Mouse (Mus musculus): Measurements from ENCODE around the gene Stat6.

GRCm38 (mm10) chr10:127640421-127640820 lies 2.4 kb upstream of the Stat6 start:
- TF ChIP-seq GATA1 (IDR thresholded peaks at IDR 0.05; ENCODE audit: borderline replicate concordance, low read length) (no peak), FLI1 (IDR thresholded peaks at IDR 0.05; ENCODE audit: low read length) (no peak)

Data from megakaryocyte, embryonic 14.5 days (primary cell).